Mouse (Mus musculus) MEL (cell line): ENCODE data around the gene Jam2. TPM values are rescaled to one million over a fixed set of nuclear protein-coding genes. Genes with fewer than 3 reads are reported as not detected.
A peak's percentile ranks its signal among the peaks of the same experiment; 100 is the strongest.

Source experiments
- DNase-seq: peaks from one replicate; pipeline ENCODE4 v3.0.0; 2011; ENCODE audit warnings: low read depth, low spot score
- H3K27ac ChIP-seq: 2 replicates; pipeline ENCODE4 v1.5.1; 2012; ENCODE audit warnings: low read depth, mild to moderate bottlenecking, control low read depth, low read length, moderate library complexity; ENCODE audit not compliant: control insufficient read depth
- H3K27me3 ChIP-seq, 2 experiments: fragments of 150-350 bp in 1 of 2; sonication (generic) in 1 of 2; 2 replicates each; pipeline ENCODE4 v1.6.1; 2012; ENCODE audit warnings: low read length in 2 of 2, mild to moderate bottlenecking in 2 of 2, improper control_type of control experiment in 1 of 2, moderate library complexity in 1 of 2; ENCODE audit not compliant: insufficient read depth in 2 of 2, control insufficient read depth in 1 of 2
- H3K36me3 ChIP-seq, 2 experiments: 2 replicates each; pipeline ENCODE4 v1.6.1; 2012 to 2014; ENCODE audit warnings: low read length in 2 of 2, improper control_type of control experiment in 1 of 2, inconsistent platforms in 1 of 2, mild to moderate bottlenecking in 1 of 2; ENCODE audit not compliant: insufficient read depth in 2 of 2, control insufficient read depth in 1 of 2
- H3K4me1 ChIP-seq, 2 experiments: fragments of 150-350 bp in 1 of 2; sonication (generic) in 1 of 2; 2 replicates each; pipeline ENCODE4 v1.6.1; 2012; ENCODE audit warnings: low read length in 2 of 2, improper control_type of control experiment in 1 of 2, mild to moderate bottlenecking in 1 of 2; ENCODE audit not compliant: insufficient read depth in 2 of 2, control insufficient read depth in 1 of 2
- H3K4me3 ChIP-seq, 2 experiments: fragments of 150-350 bp in 1 of 2; sonication (generic) in 1 of 2; 2 replicates each; pipeline ENCODE4 v1.5.1; 2012; ENCODE audit warnings: low read depth in 2 of 2, low read length in 2 of 2, mild to moderate bottlenecking in 2 of 2, moderate library complexity in 2 of 2, control low read depth in 1 of 2, improper control_type of control experiment in 1 of 2; ENCODE audit not compliant: control insufficient read depth in 1 of 2, insufficient read depth in 1 of 2
- H3K79me2 ChIP-seq: 2 replicates; pipeline ENCODE4 v1.6.1; 2012; ENCODE audit warnings: mild to moderate bottlenecking, low read length, moderate library complexity; ENCODE audit not compliant: control insufficient read depth, poor library complexity, insufficient read depth
- H3K9ac ChIP-seq: 2 replicates; pipeline ENCODE4 v1.6.1; 2012; ENCODE audit warnings: low read depth, mild to moderate bottlenecking, control low read depth, low read length, moderate library complexity; ENCODE audit not compliant: control insufficient read depth, poor library complexity, severe bottlenecking
- H3K9me3 ChIP-seq: fragments of 150-350 bp; sonication (generic); replicated peaks from 2 replicates; pipeline ENCODE4 v1.6.1; 2012; ENCODE audit warnings: mild to moderate bottlenecking, low read length, improper control_type of control experiment, moderate library complexity; ENCODE audit not compliant: insufficient read depth
- CHD1 ChIP-seq: IDR thresholded peaks from 2 replicates; pipeline ENCODE4 v1.6.1; 2012; ENCODE audit warnings: low read depth, mild to moderate bottlenecking, inconsistent platforms, low read length, improper control_type of control experiment
- CHD2 ChIP-seq: IDR thresholded peaks from 2 replicates; pipeline ENCODE4 v1.6.1; 2011; ENCODE audit warnings: low read length, improper control_type of control experiment
- E2F4 ChIP-seq: IDR thresholded peaks from 2 replicates; pipeline ENCODE4 v1.6.1; 2011; ENCODE audit warnings: low read depth, low read length, improper control_type of control experiment, borderline replicate concordance
- ELF1 ChIP-seq: IDR thresholded peaks from 2 replicates; pipeline ENCODE4 v1.6.1; 2014; ENCODE audit warnings: low read depth, mild to moderate bottlenecking, inconsistent platforms, low read length, improper control_type of control experiment, moderate library complexity
- GABPA ChIP-seq: IDR thresholded peaks from 2 replicates; pipeline ENCODE4 v1.6.1; 2012; ENCODE audit warnings: low read depth, mild to moderate bottlenecking, inconsistent platforms, low read length, improper control_type of control experiment, moderate library complexity
- GATA1 ChIP-seq: IDR thresholded peaks from 2 replicates; pipeline ENCODE4 v1.6.1; 2011; ENCODE audit warnings: low read depth, low read length, improper control_type of control experiment
- HCFC1 ChIP-seq: IDR thresholded peaks from 2 replicates; pipeline ENCODE4 v1.6.1; 2012; ENCODE audit warnings: low read depth, mild to moderate bottlenecking, inconsistent platforms, low read length, improper control_type of control experiment, moderate library complexity
- KAT2A ChIP-seq: conservative IDR thresholded peaks from 2 replicates; pipeline ENCODE4 v1.6.1; 2012; ENCODE audit warnings: low read depth, low read length, improper control_type of control experiment, inconsistent platforms
- MAX ChIP-seq: IDR thresholded peaks from 2 replicates; pipeline ENCODE4 v1.6.1; 2011; ENCODE audit warnings: low read length, improper control_type of control experiment
- MEF2A ChIP-seq: IDR thresholded peaks from 2 replicates; pipeline ENCODE4 v1.6.1; 2014; ENCODE audit warnings: low read depth, mild to moderate bottlenecking, inconsistent platforms, low read length, improper control_type of control experiment; ENCODE audit not compliant: poor library complexity, insufficient replicate concordance, severe bottlenecking; ENCODE audit errors: extremely low read depth
- MXI1 ChIP-seq: IDR thresholded peaks from 2 replicates; pipeline ENCODE4 v1.6.1; 2011; ENCODE audit warnings: mild to moderate bottlenecking, low read depth, low read length, improper control_type of control experiment
- MYB ChIP-seq: IDR thresholded peaks from 2 replicates; pipeline ENCODE4 v1.6.1; 2011; ENCODE audit warnings: mild to moderate bottlenecking, low read depth, low read length, improper control_type of control experiment
- POLR2AphosphoS2 ChIP-seq: IDR thresholded peaks from 2 replicates; pipeline ENCODE4 v1.6.1; 2011; ENCODE audit warnings: low read length, improper control_type of control experiment
- POLR2AphosphoS5 ChIP-seq: IDR thresholded peaks from 2 replicates; pipeline ENCODE4 v1.6.1; 2012; ENCODE audit warnings: low read depth, borderline replicate concordance, mild to moderate bottlenecking, inconsistent platforms, low read length, moderate library complexity, mixed read lengths
- RCOR1 ChIP-seq: IDR thresholded peaks from 2 replicates; pipeline ENCODE4 v1.6.1; 2012; ENCODE audit warnings: low read depth, mild to moderate bottlenecking, inconsistent platforms, low read length, improper control_type of control experiment
- SIN3A ChIP-seq: IDR thresholded peaks from 2 replicates; pipeline ENCODE4 v1.6.1; 2012; ENCODE audit warnings: low read length, improper control_type of control experiment, inconsistent platforms
- TAL1 ChIP-seq: IDR thresholded peaks from 2 replicates; pipeline ENCODE4 v1.6.1; 2012; ENCODE audit warnings: mild to moderate bottlenecking, inconsistent platforms, low read length, moderate library complexity, mixed read lengths
- TBP ChIP-seq: IDR thresholded peaks from 2 replicates; pipeline ENCODE4 v1.8.0; 2011; ENCODE audit warnings: low read depth, low read length, improper control_type of control experiment
- TCF12 ChIP-seq: IDR thresholded peaks from 2 replicates; pipeline ENCODE4 v1.6.1; 2014; ENCODE audit warnings: low read depth, mild to moderate bottlenecking, inconsistent platforms, low read length, improper control_type of control experiment, moderate library complexity
- ZMIZ1 ChIP-seq: IDR thresholded peaks from 2 replicates; pipeline ENCODE4 v1.6.1; 2012; ENCODE audit warnings: low read depth, mild to moderate bottlenecking, inconsistent platforms, low read length, improper control_type of control experiment, moderate library complexity
- polyA plus RNA-seq, 2 experiments: library from polyadenylated mRNA; stranded (reverse) in 1 of 2; unstranded in 1 of 2; fragments of >175 nt in 1 of 2; fragments of >200 nt in 1 of 2; gene quantifications; 2 replicates each; pipeline versions ENCODE4 v1.2.1 to v1.2.4; 2012; ENCODE audit warnings: low replicate concordance in 2 of 2, low read depth in 1 of 2; ENCODE audit not compliant: insufficient read length in 2 of 2, insufficient read depth in 1 of 2, missing spikeins in 1 of 2
- total RNA-seq: library from RNA; depleted of rRNA; stranded (reverse); fragments of 300-350 nt; gene quantifications from 2 replicates; pipeline ENCODE4 v1.2.3, GENCODE M21; 2012

Jam2 gene
- total and polyA plus RNA-seq, 3 experiments, result 0.01 to 0.04 TPM; not detected in 1

DNA sequence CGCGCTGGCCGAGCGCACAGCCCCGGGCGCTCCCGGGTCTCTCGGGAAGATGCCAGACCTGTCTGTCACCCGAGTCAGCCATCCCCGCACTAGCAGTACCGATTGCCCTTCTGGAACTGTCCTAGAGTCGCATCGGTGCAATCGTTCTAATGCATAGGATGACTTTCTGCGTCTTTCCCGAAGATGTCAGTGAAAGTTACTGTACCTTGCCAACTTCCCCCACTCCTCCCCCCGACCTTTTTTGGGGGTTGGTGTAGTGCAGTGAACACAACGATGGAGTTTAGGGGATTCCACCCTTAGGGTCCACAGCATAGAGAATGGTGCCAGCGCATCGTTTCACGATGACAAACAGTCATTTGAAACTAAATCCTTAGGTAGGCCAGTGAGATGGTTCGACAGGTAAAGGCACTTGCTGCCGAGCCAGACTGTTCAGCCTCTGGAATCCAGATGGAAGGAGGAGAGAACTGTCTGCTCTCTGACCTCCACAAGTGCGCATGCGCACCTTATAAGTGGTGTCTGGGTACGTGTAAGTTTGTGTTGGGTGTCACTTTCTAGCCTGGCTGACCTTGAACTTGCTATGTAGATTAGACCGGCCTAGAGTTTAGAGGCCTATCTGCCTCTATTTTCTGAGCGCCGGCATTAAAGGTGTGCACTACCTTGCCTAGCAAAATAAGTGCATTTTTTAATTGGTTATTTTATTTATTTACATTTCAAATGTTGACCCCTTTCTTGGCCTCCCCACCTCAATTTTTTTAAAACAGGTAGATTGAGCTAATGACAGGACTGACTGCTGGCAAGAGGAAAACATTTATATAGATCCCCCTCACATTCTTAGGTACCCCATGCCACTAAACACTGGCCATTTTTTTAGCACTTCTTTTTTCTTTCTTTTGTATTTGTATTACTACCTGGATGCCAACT, 62.2 kb downstream of the Jam2 start (continued):
- peak; percentile 74; the same call in 1 of the 2 replicates for TF ChIP-seq TBP
- TF ChIP-seq MYB, result no peak
- peak; percentile 61; the same call in 1 of the 2 replicates for TF ChIP-seq HCFC1
- no peak for TF ChIP-seq TAL1
- no peak for TF ChIP-seq ELF1
- TF ChIP-seq E2F4, result no peak
- TF ChIP-seq KAT2A, result no peak
- no peak for TF ChIP-seq MEF2A
- no peak for TF ChIP-seq CHD1

DNA sequence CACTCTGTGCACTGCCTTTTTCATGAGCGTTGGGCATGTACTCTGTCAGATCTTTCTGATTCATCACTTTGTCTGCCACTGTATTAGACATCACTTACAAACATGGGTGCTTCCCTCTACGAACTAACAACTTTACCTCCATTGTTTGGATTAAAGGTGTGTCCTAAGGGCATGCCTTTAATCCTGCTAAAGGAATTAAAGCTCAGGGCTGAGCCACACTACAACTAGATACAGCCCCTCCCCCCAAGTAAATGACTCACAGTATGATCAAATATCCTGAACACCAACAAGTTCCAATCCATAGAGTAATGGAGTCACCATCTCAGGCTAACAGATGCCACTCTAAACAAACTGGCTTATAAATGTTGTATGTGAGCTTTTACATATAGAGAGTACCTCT, 64.7 kb downstream of the Jam2 start:
- H3K27me3 ChIP-seq, result no peaks in the 10 kb centered on the region
- H3K9me3 ChIP-seq, result no peaks in the 10 kb centered on the region
- H3K36me3 ChIP-seq, result peaks cover 9 to 14% of the 10 kb centered on the region in 2 experiments
- peaks cover 35% of the 10 kb centered on the region for H3K79me2 ChIP-seq
- no peak for TF ChIP-seq CHD2
- no peak for TF ChIP-seq MXI1
- no peak for TF ChIP-seq ZMIZ1
- TF ChIP-seq SIN3A, result no peak
- TF ChIP-seq E2F4, result no peak
- TF ChIP-seq RCOR1, result no peak
- TF ChIP-seq KAT2A, result no peak
- no peak for TF ChIP-seq MYB
- no peak for TF ChIP-seq TCF12
- no peak for TF ChIP-seq ELF1
- no peak for TF ChIP-seq POLR2AphosphoS2
- TF ChIP-seq POLR2AphosphoS5, result no peak
- no peak for TF ChIP-seq TBP
- TF ChIP-seq GATA1, result no peak
- no peak for TF ChIP-seq MAX
- no peak for TF ChIP-seq GABPA
- no peak for DNase-seq
- H3K4me3 ChIP-seq, result no peak overlapping the region
- no peak overlapping the region for H3K9ac ChIP-seq
- no peak overlapping the region for H3K27ac ChIP-seq
- H3K4me1 ChIP-seq, result no peaks in the 10 kb centered on the region; a peak in 1 of 4 replicates
